Mouse (Mus musculus): ENCODE results near the gene Akr1c13.
"Not testable (repeated sequence)": the region's sequence is repeated elsewhere in the genome, so short reads cannot be mapped to it uniquely, and the experiment has no call there.

Gene Akr1c13

GRCm38 (mm10) chr13:4190904-4191303 is at the start of gene Akr1c13:
Gene Akr1c13 (plus strand): TSS chr13:4191150.
- peak; percentile 44 for DNase-seq (ENCODE audit: low spot score)

- no peak for DNase-seq (ENCODE audit: low spot score)
These were observed 46.7 kb upstream of the Akr1c13 start for GRCm38 (mm10) chr13:4144261-4144660.

DNA sequence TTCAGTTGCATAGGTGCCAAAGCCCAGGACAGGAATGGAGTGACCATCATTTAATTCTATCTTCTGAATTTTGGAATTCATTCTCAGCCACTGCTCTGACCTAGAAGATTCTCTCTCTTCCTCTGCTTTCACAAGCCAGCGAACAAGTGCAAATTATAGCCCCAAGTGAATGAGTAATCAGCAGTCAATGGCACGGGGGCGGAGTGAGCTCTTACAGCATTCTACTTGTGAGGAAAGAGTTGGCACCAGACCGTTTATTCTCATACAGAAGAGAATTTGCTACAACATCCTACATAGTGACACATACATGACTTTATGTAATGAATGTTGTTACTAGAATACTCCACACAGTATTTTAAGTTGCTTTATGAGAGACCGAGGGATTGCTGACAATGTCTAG is 40.4 kb upstream of the Akr1c13 start, which contains the start of gene Akr1c18:
Gene Akr1c18 (minus strand): TSS at position 137 of the 400 bp plus-strand sequence.
- DNase-seq (ENCODE audit: low spot score): no peak

DNA sequence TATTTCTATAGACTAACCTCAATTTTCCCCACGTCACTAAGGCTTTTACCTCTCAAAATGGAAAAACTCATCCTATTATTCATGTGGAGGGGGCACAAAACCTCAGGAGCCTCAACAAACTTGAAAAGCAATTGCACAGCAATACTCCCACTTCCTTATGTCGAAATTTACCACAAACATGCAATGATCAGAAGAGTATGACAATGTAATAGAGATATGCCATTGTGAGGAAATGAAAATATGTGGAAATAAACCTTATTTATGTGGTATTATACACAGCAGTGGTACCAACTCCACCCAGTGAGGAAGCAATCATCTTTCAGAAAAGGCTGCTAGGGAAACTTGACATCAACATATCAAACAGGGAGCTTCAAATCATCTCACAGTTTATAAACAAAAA is 38.0 kb upstream of the Akr1c13 start:
- DNase-seq (ENCODE audit: low spot score): no peak

DNA sequence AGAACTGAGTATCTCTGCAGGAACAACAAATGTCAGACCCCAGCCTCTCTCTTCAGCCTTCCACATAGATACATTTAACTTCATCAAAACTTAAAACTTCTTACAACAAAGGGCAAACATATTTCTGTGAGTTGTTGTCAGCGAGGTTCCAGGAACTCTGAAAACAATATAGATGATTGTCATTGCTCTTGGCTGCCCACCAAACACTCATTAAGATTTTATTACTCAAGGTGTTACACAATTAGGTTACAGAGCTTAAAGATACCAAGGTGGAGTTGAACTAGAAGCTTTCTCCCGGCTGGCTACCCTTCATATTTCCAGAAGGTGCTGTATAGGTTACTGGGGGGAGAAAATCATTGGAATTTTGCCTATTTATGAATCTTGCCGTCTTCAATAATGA is 37.4 kb upstream of the Akr1c13 start:
- no peak for DNase-seq (ENCODE audit: low spot score)

DNA sequence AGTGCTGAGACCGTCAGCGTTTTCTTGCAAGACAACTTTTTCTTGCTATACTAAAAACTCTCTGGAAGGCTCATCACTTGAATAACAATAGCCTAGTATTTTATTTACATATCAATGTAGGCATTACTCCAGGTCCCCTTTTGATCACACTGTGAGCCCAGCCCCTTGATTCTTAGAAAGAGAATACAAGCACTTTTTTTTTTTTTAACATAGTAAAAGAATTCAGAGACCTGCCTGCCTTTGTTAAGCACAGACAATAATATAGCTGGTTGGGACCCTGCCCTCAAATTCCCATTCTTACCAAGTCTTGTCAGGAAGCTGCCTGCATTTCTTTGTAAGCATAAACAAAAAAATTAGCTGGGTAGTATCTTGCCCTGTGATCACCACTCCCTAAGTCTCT is 35.7 kb upstream of the Akr1c13 start:
- DNase-seq (ENCODE audit: low spot score): no peak

GRCm38 (mm10) chr13:4168006-4168405 is 22.9 kb upstream of the Akr1c13 start:
- DNase-seq (ENCODE audit: low spot score): no peak

- DNase-seq (ENCODE audit: low spot score): no peak
These were observed 18.0 kb upstream of the Akr1c13 start for GRCm38 (mm10) chr13:4172978-4173377.

GRCm38 (mm10) chr13:4181321-4181720 is 9.6 kb upstream of the Akr1c13 start:
- not testable (repeated sequence) for DNase-seq (ENCODE audit: low spot score)

DNA sequence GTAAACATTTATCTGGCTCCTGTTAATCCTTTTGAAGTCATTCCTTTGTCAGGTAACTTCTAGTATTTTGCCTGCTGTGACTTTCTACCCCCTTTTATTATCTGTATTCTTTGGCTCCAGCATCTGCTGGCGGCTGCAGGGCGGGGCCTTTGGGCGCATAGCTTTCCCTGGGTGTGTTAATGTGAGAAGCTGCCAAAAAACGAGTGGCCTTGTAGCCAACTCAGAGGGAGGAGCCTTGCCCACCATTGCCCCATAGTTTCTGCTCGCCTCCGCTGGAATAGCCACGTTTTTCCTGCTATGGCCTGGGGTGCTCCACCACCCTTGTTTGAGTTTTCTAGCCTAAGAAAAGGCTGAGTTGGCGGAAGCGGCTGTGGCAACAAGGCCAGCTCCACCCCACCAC is 7.8 kb upstream of the Akr1c13 start:
- DNase-seq (ENCODE audit: low spot score): no peak

GRCm38 (mm10) chr13:4186641-4187411 is 4.1 kb upstream of the Akr1c13 start:
- DNase-seq (ENCODE audit: low spot score): not testable (repeated sequence)

DNA sequence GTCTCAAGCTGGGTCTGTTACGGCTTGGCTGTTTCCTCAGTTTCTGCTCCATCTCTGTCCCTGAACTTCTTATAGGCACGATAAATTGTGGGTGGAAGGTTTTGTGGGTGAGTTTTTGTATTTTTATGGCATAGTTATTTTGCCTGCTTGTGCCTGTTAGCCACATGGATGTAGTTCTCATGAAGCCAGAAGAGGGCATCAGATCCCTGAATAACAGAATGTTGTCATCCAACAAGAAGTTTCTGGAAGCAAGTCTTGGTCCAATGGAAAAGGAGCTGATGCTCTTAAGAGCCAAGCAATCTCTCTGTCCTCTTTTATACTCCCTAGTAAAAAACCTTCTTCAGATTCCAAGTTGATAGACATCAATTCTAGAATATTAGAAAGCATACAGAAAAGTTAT is 2.8 kb upstream of the Akr1c13 start:
- DNase-seq (ENCODE audit: low spot score): no peak

DNA sequence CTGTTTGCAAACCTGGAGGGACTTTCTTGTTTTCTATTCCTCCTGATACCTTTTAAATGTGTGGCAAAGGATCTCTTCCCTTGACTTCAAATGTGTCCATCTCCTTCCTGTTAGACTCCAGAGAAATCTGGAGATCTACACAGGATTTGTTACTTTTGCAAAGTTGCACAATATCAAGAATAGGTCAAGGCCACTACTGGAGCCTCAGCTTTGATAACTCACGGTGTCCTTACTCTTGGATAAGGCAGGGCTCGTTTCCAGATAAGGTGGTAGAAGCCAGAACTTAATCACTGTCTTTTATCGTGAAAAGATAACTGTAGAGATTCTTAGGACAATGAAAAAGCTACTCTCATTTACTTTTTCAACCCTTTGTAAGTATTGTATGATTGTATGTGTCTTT is 1.6 kb downstream of the Akr1c13 start:
- DNase-seq (ENCODE audit: low spot score): no peak

DNA sequence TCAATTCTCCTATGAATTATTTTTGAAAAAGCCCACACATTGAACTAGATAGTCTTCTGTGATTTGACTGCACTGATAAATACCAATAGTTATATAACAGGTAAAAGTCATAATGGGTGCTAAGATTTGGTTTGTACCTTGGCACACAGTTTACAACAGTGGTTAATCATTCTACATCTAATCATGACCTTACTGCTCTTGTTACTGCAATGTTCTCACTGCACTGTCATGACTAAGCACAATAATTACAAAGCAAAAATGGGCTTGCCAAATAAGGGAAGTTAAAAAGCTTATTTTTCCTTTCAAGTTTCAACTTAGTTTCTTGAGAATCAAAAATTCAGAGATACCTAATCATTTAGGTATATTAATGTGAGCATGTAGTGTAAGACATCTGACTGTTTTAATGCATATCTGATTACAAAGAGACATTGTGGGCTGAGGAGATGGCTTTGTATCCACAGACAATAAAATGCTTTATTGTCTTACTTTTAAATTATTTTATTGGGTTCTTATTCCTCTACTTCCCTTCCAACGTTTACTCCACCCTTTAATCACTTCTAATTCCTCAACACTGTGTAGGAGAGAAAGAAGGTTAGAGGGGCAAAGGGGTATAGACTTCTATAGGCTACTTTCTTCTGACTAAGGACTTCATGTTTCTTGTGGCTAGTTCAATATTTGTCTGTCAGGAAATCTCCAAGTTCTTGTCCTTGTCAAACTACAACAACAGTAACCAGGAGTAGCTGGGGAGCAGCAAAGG is 15.4 kb downstream of the Akr1c13 start:
- no peak for DNase-seq (ENCODE audit: low spot score)

GRCm38 (mm10) chr13:4211560-4212299 is 20.8 kb downstream of the Akr1c13 start:
- no peak for DNase-seq (ENCODE audit: low spot score)

DNA sequence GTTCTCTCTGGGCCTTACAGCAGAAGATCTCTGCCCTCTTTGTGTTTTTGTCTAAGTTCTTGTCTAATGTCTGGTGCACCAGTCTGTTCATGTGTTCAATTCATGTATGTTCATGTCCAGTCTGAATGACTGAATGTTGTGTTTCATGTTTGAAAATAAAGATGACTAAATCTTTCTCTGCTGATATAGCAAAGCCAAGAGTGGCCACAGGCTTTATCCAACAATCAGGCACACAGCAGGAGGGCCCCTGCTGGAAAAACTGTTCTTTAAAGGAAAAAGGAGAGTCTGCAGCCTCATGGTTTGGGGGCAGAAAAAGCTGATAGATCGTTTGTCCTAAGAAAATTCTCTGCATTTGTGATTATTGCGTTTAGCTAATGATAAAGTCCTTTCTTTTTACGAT is 21.4 kb downstream of the Akr1c13 start:
- DNase-seq (ENCODE audit: low spot score): no peak

GRCm38 (mm10) chr13:4215496-4215895 is 24.5 kb downstream of the Akr1c13 start:
- DNase-seq (ENCODE audit: low spot score): not testable (repeated sequence)

DNA sequence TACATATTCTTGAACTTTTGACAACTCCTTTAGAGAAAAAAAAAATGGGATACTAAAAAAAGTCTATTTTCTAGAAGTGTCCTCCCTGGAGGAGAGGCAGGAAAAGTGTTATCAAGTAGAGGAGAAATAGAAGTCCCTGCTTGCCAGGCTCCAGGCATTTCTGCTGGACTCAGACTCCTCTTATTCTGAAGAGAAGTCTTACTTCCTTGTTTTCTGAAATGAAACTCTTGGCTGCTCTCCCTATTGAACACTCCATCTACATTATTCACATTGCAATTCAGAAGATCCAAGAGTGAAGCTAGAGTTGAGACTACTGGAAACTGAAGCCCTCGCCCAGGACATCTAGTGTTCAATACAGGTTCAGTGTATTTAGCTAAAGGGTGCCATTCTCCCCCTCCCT is 37.5 kb downstream of the Akr1c13 start, which contains the start of gene Akr1c19:
Gene Akr1c19 (plus strand): TSS at position 260 of the 400 bp plus-strand sequence.
- peak; percentile 4 for DNase-seq (ENCODE audit: low spot score)

GRCm38 (mm10) chr13:4230841-4231623 is 40.1 kb downstream of the Akr1c13 start:
- DNase-seq (ENCODE audit: low spot score): no peak

DNA sequence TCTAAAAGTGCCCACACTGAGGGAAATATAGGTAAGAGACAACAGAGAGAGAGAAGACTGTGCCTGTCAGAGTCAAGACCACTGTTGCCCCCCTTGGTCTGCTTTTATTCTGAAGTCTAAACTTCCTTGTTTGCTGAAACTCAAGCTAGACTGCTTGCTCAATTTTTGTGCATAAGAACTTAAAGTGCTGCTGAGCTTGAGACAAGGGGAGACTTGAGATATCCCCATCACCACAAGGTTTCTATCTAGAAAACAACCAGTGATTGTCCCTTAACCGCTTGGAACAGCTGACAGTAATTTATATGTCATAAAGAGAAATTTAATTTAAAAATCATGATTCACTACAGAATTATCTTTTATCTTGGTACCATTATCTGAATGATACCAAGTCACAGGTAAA is 42.2 kb downstream of the Akr1c13 start:
- DNase-seq (ENCODE audit: low spot score): no peak

GRCm38 (mm10) chr13:4233536-4234172 is 42.7 kb downstream of the Akr1c13 start:
- no peak for DNase-seq (ENCODE audit: low spot score)
